Mouse (Mus musculus): Measurements from ENCODE around the gene Cyb5d2.

- TF ChIP-seq CTCF (IDR thresholded peaks at IDR 0.05; ENCODE audit: low read depth), result no peak
- TF ChIP-seq EP300 (IDR thresholded peaks at IDR 0.05; ENCODE audit: low read depth), result no peak
Measured at GRCm38 (mm10) chr11:72804586-72804985, 8.6 kb upstream of the Cyb5d2 start.

Data from liver, postnatal 0 days (tissue).